Mouse (Mus musculus) lung, adult 2 months (tissue): ENCODE measurements around the gene Lrrc74b.

Experiments
- CTCF ChIP-seq: fragments of 200-500 bp; IDR thresholded peaks from 2 replicates; pipeline ENCODE4 v1.5.1; 2011; ENCODE audit warnings: mild to moderate bottlenecking, low read length, control low read depth; ENCODE audit not compliant: insufficient read depth
- POLR2A ChIP-seq: fragments of 200-500 bp; IDR thresholded peaks from 2 replicates; pipeline ENCODE4 v1.6.1; 2011; ENCODE audit warnings: low read depth, mild to moderate bottlenecking, control low read depth, low read length, borderline replicate concordance; ENCODE audit errors: extremely low read depth

DNA sequence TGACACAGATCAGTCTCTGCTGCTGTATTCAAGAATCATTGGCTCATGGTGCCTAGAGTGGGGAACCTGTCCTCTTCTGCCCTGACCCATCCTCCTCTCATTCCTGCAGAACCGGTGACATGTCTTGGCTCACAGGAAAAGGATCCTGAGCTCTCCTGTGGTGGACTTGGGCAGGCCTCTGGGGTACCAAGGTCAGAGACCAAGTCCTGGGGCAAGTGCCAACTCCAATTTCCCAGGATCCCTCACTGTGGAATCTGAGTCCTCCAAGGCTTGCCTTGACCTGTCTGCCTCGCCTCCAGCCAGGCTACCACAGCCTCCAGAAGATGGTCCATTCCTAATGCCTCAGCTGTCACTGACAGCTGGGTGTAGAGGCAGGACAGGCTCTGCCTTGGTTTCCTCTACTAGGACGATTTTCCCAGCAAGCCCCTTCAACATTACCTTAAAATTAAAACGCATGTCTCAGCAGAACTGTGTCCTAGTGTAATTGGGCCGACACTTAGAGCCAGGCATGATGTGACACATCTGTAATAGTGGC lies 54.0 kb downstream of the Lrrc74b start:
- TF ChIP-seq POLR2A (no peak), CTCF (no peak)
